Mouse (Mus musculus) kidney, postnatal 14 days (tissue): Measurements from ENCODE around the gene Pmpca.

Experiments
- DNase-seq: peaks from one replicate; pipeline ENCODE4 v3.0.0; 2022; ENCODE audit warnings: mixed read lengths

Gene Pmpca

GRCm38 (mm10) chr2:26434791-26435572 lies 45.8 kb downstream of the Pmpca start:
- DNase-seq: peak; percentile 58

GRCm38 (mm10) chr2:26437221-26437620 lies 48.1 kb downstream of the Pmpca start:
- DNase-seq: no peak

- no peak for DNase-seq
Observed at GRCm38 (mm10) chr2:26438373-26438772, 49.2 kb downstream of the Pmpca start.

- no peak for DNase-seq
Observed at GRCm38 (mm10) chr2:26439671-26440070, 50.5 kb downstream of the Pmpca start.

GRCm38 (mm10) chr2:26441261-26441660 lies 52.1 kb downstream of the Pmpca start:
- DNase-seq: no peak

GRCm38 (mm10) chr2:26441688-26442087 lies 52.5 kb downstream of the Pmpca start:
- no peak for DNase-seq

- DNase-seq: no peak
Observed at GRCm38 (mm10) chr2:26442843-26443242, 53.7 kb downstream of the Pmpca start.

GRCm38 (mm10) chr2:26443876-26444275 lies 54.7 kb downstream of the Pmpca start:
- no peak for DNase-seq

GRCm38 (mm10) chr2:26444368-26444767 lies 55.2 kb downstream of the Pmpca start:
- no peak for DNase-seq

GRCm38 (mm10) chr2:26444946-26445665 lies 56.0 kb downstream of the Pmpca start, which contains the start of gene Sec16a:
Gene Sec16a (minus strand): TSS chr2:26445216.
- peak; percentile 100 for DNase-seq

- peak; percentile 97 for DNase-seq
Observed at GRCm38 (mm10) chr2:26445666-26446445, 56.7 kb downstream of the Pmpca start.

- no peak for DNase-seq
Observed at GRCm38 (mm10) chr2:26446671-26447070, 57.5 kb downstream of the Pmpca start.
